Comparison of ENCODE assay signal across 9 mouse cellular contexts in the genomic region with DNA sequence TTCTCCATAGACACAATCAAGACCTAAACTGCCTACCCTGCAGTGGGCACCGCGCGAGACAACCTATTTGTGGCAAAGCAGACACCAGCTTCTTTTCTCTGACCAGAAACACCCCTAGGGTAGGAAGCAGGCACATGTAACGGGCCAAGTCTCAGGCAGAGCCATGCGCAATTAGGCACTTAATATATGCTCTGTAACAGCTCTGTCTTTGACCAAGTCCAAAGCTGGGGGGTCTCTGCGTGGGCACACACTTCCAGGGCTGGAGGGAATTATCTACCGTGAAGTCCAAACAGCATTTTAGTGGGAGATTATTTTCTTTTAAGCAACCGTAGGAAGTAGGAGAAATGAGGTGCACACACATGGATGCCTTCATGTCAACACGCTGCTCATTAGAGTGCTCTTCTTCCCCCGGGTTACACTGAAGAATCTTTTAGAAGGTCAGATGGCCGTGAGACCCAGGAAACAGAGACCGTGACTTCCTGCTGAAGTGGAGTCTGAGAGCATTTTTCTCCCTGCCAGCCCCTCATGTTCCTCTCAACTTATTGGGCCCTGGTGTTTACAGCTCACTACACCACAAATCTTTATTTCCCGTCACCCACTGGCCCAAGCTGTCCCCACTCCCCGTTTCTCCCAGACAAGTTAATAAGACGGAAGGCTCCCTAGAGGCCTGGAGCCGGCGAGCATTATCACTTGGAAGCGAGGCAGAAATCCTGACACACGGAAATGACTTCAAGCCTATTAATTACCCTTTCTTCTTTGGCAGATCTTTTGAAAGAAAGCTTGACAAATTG.
A peak's percentile ranks its signal among the peaks of the same experiment; 100 is the strongest.
DNase-seq lines count a peak whose midpoint lies in the region; ATAC-seq and TF ChIP-seq lines count a peak whose summit lies in the region.
"Had no signal": no experiment of that assay in that cellular context is flagged by ENCODE, and none has a peak within 500 bp of the region (broad histone marks: within the 10 kb centered on the region; RNA-seq: fewer than 3 reads in every experiment).

No protein-coding gene starts in this region.

- H3K27ac ChIP-seq in forebrain, embryonic 11.5 days (ENCODE audit: low read depth, low read length): peak overlapping the region; percentile 55
- peak overlapping the region; percentile 63 for H3K27ac ChIP-seq in hindbrain, embryonic 16.5 days (ENCODE audit: low read depth, low read length)
- H3K27ac ChIP-seq: macrophage had no signal

- no peak overlapping the region for H3K4me3 ChIP-seq in forebrain, embryonic 11.5 days (ENCODE audit: low read depth, low read length)
- H3K4me3 ChIP-seq in hindbrain, embryonic 16.5 days (ENCODE audit: low read length): no peak overlapping the region

- TF ChIP-seq POLR2A in brain, embryonic 14.5 days (IDR thresholded peaks at IDR 0.05; ENCODE audit: borderline replicate concordance, extremely low read depth, insufficient read depth, insufficient read length, poor library complexity, severe bottlenecking): no peak

- no peak overlapping the region for H3K9ac ChIP-seq in forebrain, embryonic 11.5 days (ENCODE audit: low read length)
- H3K9ac ChIP-seq in hindbrain, embryonic 16.5 days (ENCODE audit: low read depth, low read length): no peak overlapping the region

- no peak for TF ChIP-seq CTCF in brain, embryonic 14.5 days (IDR thresholded peaks at IDR 0.05; ENCODE audit: borderline replicate concordance, extremely low read depth, insufficient read depth, insufficient read length)

- peak; percentile 28; the same call in 1 of the 2 replicates for ATAC-seq in forebrain, embryonic 11.5 days (replicated peaks; ENCODE audit: low FRiP score)
- ATAC-seq in hindbrain, embryonic 16.5 days: peak; percentile 73

- WGBS in forebrain, embryonic 11.5 days: 28% methylated on average over 19 of the region's 19 CpGs
- 18% methylated on average over 19 of the region's 19 CpGs for WGBS in hindbrain, embryonic 16.5 days

- peak; percentile 91 for DNase-seq in brain, embryonic 14.5 days (ENCODE audit: low read depth)
- DNase-seq in forebrain, embryonic 11.5 days (ENCODE audit: low spot score): no peak
- peak; percentile 32 to 57 for DNase-seq in lung, postnatal 4 days
- no peak for DNase-seq in right cerebral cortex, adult 18-20 months
- no peak for DNase-seq in adrenal gland, postnatal 25 days
- no peak for DNase-seq in cerebellum, adult 9-11 months
- DNase-seq in adrenal gland, adult 8-10 months: no peak

- peaks cover 34% of the 10 kb centered on the region for H3K4me1 ChIP-seq in forebrain, embryonic 11.5 days (replicated peaks; ENCODE audit: control insufficient read depth, insufficient read depth, low read length)
- peaks cover 40% of the 10 kb centered on the region for H3K4me1 ChIP-seq in hindbrain, embryonic 16.5 days (ENCODE audit: control insufficient read depth, insufficient read depth, low read depth, low read length)

- H3K27me3 ChIP-seq in forebrain, embryonic 11.5 days (ENCODE audit: control insufficient read depth, insufficient read depth, low read length): no peaks in the 10 kb centered on the region
- H3K27me3 ChIP-seq in hindbrain, embryonic 16.5 days (replicated peaks; ENCODE audit: control insufficient read depth, insufficient read depth, low read length): no peaks in the 10 kb centered on the region

- H3K4me2 ChIP-seq in forebrain, embryonic 11.5 days (ENCODE audit: low read depth, low read length, severe bottlenecking): 0 out of 2 replicates have a peak overlapping the region, but pooled peaks have one; percentile 18
- H3K4me2 ChIP-seq in hindbrain, embryonic 16.5 days (ENCODE audit: low read length): no peak overlapping the region

- no peaks in the 10 kb centered on the region for H3K36me3 ChIP-seq in forebrain, embryonic 11.5 days (ENCODE audit: control insufficient read depth, insufficient read depth, low read length)
- H3K36me3 ChIP-seq in hindbrain, embryonic 16.5 days (ENCODE audit: control insufficient read depth, insufficient read depth, low read length): no peaks in the 10 kb centered on the region

- H3K9me3 ChIP-seq in forebrain, embryonic 11.5 days (ENCODE audit: control insufficient read depth, low read length): no peaks in the 10 kb centered on the region
- H3K9me3 ChIP-seq in hindbrain, embryonic 16.5 days (ENCODE audit: control insufficient read depth, low read length): no peaks in the 10 kb centered on the region

Comparison
In these comparisons a context has a peak if more than half of its experiments do, and no peak if none do; other contexts are left out.
1. DNase-seq: peak in brain, embryonic 14.5 days (single experiment) and lung, postnatal 4 days (2 of 2); none in forebrain, embryonic 11.5 days (single experiment), right cerebral cortex, adult 18-20 months (single experiment), adrenal gland, postnatal 25 days (single experiment), cerebellum, adult 9-11 months (single experiment) and adrenal gland, adult 8-10 months (single experiment).